Mouse (Mus musculus) kidney, adult 18-20 months (tissue): ENCODE measurements at regions not wholly inside any gene's neighbourhood (a gene's known extent, or its start where the extent isn't known, plus 50 kb on each side); places are given as distances from the start of the nearest gene placed in this dataset.
"Not testable (repeated sequence)": the region's sequence is repeated elsewhere in the genome, so short reads cannot be mapped to it uniquely, and the experiment has no call there.

ENCODE experiments used
- DNase-seq: peaks from one replicate; pipeline ENCODE4 v3.0.0; 2021

- DNase-seq: not testable (repeated sequence)
These were observed 1033.6 kb upstream of the Sel1l start for GRCm38 (mm10) chr12:92882540-92882939.

- DNase-seq: no peak
These were observed 1024.6 kb upstream of the Sel1l start for GRCm38 (mm10) chr12:92873602-92874001.

DNA sequence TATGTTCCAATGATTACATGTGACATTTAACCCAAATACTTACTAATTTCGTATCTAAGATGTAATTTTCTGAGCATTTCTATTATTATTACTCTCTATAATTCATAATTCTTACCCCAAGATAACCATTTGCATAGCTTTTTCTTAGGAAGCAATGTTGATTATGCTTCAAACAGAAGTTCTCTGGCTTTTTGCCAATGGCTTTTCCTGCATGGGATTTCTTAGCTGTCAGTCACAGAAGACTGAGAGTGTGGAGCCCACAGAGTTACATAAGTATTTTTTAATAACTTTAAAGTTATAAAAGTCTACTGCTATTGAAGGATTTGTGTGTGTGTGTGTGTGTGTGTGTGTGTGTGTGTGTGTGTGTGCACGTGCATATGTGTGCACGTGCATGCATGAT lies 1020.4 kb upstream of the Sel1l start:
- DNase-seq: no peak

DNA sequence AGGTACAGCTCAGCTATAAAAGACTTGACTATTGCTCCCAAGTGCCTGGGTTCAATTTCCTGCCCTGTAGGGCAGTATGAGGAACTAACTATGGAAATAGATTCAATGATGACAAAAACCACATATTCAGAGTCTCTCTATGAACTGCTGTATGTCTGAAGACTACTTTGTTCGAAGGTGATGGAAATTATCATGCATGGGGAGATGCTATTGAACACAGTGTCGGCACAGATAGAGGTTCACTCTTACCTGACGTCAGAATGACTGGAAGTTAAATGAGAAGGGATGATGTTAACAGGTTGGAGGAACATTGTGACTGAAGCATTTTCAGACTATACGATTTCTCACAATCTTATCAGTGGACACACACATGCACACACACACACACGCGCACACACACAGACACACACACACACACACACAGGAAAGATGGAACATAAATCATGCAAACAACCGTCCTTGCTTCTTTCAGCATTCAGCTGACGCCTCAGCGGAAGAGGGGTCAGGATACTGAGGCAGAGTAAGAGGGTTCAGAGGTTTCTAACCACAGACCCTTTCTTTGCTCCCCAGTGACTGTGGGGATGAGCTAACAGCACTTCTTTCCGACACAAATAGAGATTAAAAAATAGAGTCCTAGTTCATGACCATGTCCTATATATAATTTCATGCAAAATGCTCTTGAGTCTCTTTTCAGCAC lies 974.3 kb upstream of the Sel1l start:
- no peak for DNase-seq

GRCm38 (mm10) chr12:92818610-92819009 lies 969.7 kb upstream of the Sel1l start:
- no peak for DNase-seq

GRCm38 (mm10) chr12:92801121-92801520 lies 952.2 kb upstream of the Sel1l start:
- DNase-seq: no peak

DNA sequence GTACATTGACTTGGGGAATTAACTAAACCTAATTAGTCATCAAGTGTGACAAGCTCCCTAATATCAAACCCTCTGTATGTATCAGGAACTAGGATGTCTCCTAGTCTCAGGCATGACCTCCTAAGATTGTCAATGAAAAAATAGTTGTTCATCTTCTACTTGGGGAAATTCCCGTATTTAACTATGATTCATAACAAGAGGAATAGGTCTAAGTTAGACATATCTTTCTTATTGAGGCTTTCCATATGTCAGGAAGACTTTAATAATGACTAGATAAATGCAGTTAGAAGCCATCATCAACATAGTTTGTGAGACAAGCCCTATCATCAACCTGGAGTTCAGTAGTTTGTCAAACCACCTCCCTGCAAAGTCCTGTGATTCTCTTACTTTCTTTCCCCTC lies 934.4 kb upstream of the Sel1l start:
- no peak for DNase-seq

GRCm38 (mm10) chr12:92779695-92780292 lies 930.8 kb upstream of the Sel1l start:
- no peak for DNase-seq

DNA sequence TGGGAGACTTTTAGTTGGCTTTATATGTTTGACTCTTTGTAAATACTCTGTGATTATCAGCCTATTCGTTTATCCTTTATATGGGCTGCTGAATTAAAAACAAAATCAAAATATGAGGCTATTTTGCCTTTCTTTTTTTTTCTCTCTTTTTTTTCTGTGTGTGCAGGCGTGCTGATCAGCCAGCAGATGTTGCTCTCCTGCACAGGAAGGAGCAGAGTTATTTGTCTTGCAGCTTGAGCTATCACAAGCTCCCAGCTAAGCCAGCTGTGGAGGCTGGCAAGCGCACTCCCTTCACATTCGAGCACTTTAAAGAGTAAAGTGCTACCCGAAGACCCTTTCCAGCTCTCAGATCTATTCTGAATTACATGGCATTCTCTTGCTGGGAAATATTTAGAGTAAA lies 926.7 kb upstream of the Sel1l start:
- no peak for DNase-seq

DNA sequence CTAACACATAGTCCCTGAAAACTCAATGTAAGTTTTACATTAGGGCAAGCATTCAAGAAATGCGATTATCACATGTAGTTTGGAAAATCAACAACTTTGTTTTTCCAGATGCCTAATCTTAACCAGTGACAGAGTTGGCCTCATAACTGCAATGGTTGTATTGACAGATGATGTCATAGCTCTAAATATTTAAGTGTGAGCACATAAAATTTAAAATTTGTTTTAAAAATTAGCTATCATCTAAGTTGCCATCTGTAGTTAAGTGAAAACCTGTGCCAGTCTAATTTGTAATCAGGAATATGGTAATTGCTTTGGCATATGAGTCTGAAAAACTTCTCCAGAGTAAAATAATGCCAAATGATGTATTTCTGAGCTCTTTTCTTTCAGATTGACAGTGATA lies 899.6 kb upstream of the Sel1l start:
- DNase-seq: no peak

- no peak for DNase-seq
These were observed 891.9 kb upstream of the Sel1l start for GRCm38 (mm10) chr12:92740818-92741217.

GRCm38 (mm10) chr12:92739196-92739595 lies 890.2 kb upstream of the Sel1l start:
- DNase-seq: no peak

GRCm38 (mm10) chr12:92737623-92738370 lies 888.8 kb upstream of the Sel1l start:
- no peak for DNase-seq

GRCm38 (mm10) chr12:92723022-92723421 lies 874.1 kb upstream of the Sel1l start:
- DNase-seq: no peak

DNA sequence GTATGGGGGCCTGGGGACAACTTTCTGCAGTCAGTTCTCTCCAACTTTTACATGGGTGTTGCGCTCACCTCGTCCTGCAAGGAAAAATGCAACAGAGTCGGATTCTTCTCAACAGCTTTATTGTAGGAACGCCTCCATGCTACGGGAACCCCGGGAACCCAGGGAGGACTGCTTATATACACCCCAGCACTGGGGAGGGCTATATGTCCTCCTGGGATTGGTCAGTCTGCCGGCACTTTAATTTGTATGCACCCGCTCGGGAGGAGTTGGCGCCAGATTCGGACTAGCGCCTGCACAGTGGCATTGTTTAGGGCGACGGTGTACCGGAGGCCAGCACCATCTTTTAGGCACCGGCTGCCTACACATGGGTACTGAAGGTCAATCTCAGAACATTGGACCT lies 864.5 kb upstream of the Sel1l start:
- DNase-seq: no peak

- no peak for DNase-seq
These were observed 859.5 kb upstream of the Sel1l start for GRCm38 (mm10) chr12:92708466-92708865.

DNA sequence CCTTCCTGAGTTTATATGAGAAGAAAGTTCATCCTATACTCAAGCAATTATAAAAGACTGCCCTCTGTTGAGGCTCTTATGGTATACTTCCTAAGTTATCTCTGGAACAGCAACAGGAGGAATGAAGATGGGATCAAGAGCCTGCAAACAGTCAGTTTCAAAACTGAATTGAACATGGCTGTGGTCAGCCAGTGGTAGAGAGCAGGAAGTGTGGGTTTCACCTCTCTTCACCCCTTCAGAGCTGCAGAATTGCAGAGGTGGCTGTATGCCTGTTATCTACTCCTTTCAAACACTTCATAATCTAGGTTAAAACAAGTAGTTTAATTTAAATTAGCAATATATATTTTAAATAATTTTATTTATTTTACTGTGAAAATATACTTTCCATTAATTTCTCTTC lies 854.8 kb upstream of the Sel1l start:
- no peak for DNase-seq

DNA sequence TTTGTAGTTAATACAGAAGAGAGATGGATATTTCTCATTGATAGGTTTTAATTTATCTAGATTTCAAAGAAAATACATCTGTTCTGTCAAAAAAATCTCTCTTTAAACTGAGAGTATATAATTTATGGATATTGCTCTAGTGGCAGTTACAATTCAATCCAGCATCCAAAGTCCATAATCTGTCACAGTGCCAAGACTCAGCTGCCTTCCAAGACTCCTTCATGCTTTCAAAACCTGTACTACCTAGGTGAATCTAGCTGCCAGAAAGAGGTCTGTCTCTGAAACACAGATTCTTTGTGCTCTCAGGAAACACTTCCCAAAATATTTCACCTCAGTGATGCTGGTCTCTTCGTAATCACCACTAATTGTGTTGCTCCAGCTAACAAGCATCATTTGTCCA lies 844.0 kb upstream of the Sel1l start:
- DNase-seq: no peak

GRCm38 (mm10) chr12:92672396-92672795 lies 823.4 kb upstream of the Sel1l start:
- DNase-seq: no peak

DNA sequence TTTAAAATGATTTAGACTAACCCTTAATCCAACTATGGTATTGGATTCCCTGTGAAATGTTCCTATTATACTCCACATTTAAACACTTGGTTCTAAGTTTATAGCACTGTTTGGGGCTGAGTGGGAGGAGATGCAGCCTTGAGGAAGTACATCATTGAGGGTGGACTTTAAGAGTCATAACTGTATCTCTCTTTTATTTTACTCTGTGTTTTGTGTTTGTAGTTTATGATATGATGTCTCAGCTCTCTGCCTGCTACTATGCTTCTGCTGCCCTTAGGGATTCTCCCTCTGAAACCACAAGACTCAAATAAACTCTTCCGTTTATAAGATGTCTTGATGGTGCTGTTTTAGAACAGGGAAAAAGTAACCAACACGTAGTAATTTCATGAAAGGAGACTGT lies 797.7 kb upstream of the Sel1l start:
- DNase-seq: no peak

DNA sequence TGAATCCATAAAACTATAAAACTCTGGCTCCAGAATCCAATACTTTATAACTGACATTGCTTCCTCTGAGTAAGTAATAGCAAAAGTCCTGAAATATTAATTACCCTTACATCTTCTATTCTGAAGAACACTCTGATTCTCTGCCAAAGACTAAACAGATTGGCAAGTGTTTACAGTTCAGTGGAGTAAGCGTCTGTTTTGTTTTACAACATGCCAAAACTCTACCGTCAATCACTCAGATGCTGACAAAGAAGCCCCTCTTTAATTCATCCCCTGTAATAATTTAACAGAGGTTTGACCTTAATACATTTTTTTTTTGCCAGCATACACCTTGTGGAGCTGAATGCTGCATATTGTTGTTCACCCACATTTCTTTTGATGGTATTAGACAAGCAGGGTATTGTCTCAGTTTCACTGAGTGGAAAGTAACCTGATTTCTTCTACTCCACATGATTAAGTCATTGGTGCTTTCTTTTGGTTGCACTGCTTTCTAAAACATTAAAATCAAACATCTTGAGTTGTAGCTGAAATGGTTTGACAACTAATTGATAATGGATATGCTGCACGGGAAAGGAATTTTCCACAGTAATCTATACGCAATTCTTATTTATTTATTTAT lies 796.2 kb upstream of the Sel1l start:
- DNase-seq: no peak

DNA sequence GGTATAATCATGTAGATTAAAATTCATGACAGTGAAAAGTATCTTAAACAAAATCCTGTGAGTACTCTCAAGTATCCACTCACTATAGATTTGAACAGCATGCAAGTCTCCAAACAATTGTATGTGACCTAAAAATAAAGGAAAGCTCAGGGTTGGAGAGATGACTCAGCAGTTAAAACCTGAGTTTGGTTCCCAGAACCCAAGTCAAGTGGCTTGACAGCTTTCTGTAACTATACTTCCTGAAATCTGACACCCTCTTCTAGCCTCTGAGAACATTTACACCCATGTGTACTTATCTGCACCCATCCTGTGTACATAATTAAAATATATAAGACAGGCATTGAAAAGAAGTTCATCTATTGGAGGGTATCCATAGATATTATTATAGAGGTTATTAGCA lies 770.2 kb upstream of the Sel1l start:
- no peak for DNase-seq

DNA sequence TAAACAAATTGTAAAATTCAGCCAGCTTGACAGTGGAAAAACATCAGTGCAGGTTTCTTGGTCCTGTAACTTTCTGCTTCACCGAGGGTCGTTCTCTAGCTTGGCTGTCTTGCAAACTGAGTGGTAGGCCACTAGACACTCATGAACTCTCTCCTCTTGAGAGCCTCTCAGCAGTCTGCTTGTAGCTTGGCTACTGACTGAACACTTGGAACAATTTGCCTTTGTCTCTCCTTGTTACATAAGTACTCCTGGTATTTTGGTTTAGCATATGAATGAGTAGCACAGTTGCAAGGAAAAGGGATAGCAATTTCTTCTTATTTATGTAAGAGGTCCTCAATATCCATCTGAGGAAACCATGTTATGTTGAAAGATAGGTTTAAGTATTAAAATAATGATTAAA lies 769.6 kb upstream of the Sel1l start:
- DNase-seq: no peak

GRCm38 (mm10) chr12:92601673-92602072 lies 752.7 kb upstream of the Sel1l start:
- no peak for DNase-seq
